Mouse (Mus musculus) bone marrow, adult 2 months (tissue): ENCODE results near the gene Gm27179. TPM values are rescaled to one million over a fixed set of nuclear protein-coding genes. Genes with fewer than 3 reads are reported as not detected.
"Not testable (repeated sequence)": the region's sequence is repeated elsewhere in the genome, so short reads cannot be mapped to it uniquely, and the experiment has no call there.

Experiments used
- H3K27ac ChIP-seq: fragments of 200-500 bp; 2 replicates; pipeline ENCODE4 v1.5.1; 2012; ENCODE audit warnings: low read depth, mild to moderate bottlenecking, control low read depth, inconsistent platforms, low read length; ENCODE audit not compliant: control insufficient read depth, poor library complexity, insufficient read depth
- H3K4me1 ChIP-seq: fragments of 200-500 bp; 2 replicates; pipeline ENCODE4 v1.6.1; 2011; ENCODE audit warnings: low read length; ENCODE audit not compliant: control insufficient read depth, insufficient read depth
- H3K4me3 ChIP-seq: fragments of 200-500 bp; replicated peaks from 2 replicates; pipeline ENCODE3; 2011; ENCODE audit warnings: mild to moderate bottlenecking, low read depth, low read length, control low read depth; ENCODE audit not compliant: control insufficient read depth
- WGBS: fragments of 180-500 bp; shearing (Covaris S2); methylation state at CpG from one replicate; pipeline ENCODE4 v1.1.7; 2018; 5-methylcytosine and 5-hydroxymethylcytosine counted together
- polyA plus RNA-seq: library from polyadenylated mRNA; stranded (reverse); fragments of >200 nt; gene quantifications from 2 replicates; pipeline ENCODE4 v1.2.4, GENCODE M21; 2011; ENCODE audit warnings: low replicate concordance; ENCODE audit not compliant: missing spikeins, insufficient read depth, insufficient read length

Gm27179 gene
- polyA plus RNA-seq, result not detected in 2 replicates

DNA sequence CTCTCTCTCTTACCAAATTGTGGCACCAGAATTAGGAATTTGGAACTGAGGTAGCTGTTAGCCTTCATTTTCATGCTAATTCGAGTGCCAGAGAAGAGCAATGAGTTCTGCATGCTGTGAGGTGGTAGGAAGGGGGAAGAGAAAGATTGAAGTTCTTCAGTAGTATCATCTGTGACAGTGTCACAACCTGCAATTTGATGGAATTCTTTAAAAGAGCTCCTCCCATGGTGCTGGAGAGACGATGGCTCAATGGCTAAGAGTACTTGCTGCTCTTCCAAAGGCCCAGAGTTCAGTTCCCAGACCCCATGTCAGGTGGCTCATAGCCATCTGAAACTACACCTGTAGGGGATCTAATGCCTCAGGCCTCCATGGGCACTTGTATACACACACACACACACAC is at the start of gene Gm27179:
Gene Gm27179, minus strand, starts transcription at position 101 of the 400 bp plus-strand sequence.
- H3K4me1 ChIP-seq, H3K27ac ChIP-seq, H3K4me3 ChIP-seq: not testable (repeated sequence)
- WGBS, result no CpG with 5 or more reads among the region's 2 CpGs

- not testable (repeated sequence) for H3K27ac ChIP-seq, H3K4me3 ChIP-seq, H3K4me1 ChIP-seq
- WGBS, result no CpG with 5 or more reads among the region's 14 CpGs
Observed at GRCm38 (mm10) chr14:69557550-69557949, 45.2 kb upstream of the Gm27179 start.

GRCm38 (mm10) chr14:69556820-69557219 is 44.5 kb upstream of the Gm27179 start:
- not testable (repeated sequence) for H3K4me1 ChIP-seq
- WGBS, result no CpG with 5 or more reads among the region's 8 CpGs

DNA sequence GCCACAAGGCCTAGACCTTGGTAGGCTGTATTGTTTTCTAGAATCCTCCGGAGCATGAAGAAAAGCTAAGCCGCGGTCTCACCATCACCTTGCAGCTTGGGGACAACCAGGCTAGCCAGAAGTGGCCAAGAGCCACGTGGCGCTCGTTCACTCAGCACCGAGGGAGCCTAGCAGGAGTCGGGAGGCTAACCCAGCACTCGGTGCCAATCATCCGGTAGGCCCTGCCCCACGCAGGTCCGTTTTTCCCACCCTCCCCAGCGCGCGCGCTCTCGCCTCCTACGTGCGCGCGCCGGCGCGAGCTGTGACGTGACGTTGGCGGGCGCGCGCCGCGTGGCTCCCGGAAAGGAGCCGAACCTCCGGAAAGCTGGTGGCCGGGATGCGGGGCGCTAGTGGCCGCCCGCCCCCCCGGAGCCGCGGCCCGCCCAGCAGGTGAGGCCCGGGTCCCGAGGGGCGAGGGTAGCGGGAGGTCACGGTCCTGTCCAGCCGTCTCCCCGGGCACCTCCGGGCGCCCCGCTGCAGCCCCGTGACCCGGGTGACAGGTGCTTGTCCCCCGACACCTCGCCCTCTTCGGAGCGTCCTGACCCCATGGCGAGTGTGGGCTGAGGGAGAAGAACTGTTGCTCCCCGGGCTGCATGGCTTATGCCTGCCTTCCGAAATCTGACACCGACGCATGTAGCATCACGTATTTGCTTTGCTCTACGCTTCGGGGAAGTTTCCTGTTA is 42.9 kb upstream of the Gm27179 start, which contains the start of gene Entpd4b:
Gene Entpd4b, plus strand, starts transcription at position 315 of the 722 bp plus-strand sequence.
- H3K4me3 ChIP-seq, H3K4me1 ChIP-seq, H3K27ac ChIP-seq: not testable (repeated sequence)
- WGBS, result no CpG with 5 or more reads among the region's 68 CpGs

More at GRCm38 (mm10) chr14:69556820-69557219, 44.5 kb upstream of the Gm27179 start:
- H3K27ac ChIP-seq, H3K4me3 ChIP-seq: not testable (repeated sequence)

- not testable (repeated sequence) for H3K27ac ChIP-seq, H3K4me1 ChIP-seq, H3K4me3 ChIP-seq
- WGBS, result no CpG with 5 or more reads among the region's 4 CpGs
Observed at GRCm38 (mm10) chr14:69547310-69547709, 35.0 kb upstream of the Gm27179 start.

GRCm38 (mm10) chr14:69545052-69545451 is 32.7 kb upstream of the Gm27179 start:
- no CpG with 5 or more reads among the region's 2 CpGs for WGBS

DNA sequence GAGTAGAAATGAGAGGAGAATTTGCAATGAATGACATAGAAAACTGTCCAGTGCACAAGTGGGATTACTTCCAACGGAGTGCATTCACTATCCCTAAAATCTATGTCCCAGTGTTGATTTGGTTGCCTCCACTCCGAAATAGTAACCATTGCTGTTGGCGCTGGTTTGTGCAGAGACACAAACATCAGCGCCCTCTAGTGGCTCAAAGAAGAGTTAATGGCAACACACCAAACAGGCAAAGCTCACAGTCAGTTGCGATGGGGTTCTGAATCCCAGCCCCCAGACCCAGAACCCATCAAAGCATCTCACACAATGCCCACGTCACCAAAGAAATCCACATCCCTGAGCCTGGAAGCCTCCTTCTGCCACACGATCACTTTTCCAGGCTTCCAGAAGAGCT is 31.7 kb upstream of the Gm27179 start:
- H3K27ac ChIP-seq, H3K4me1 ChIP-seq, H3K4me3 ChIP-seq: not testable (repeated sequence)
- WGBS, result no CpG with 5 or more reads among the region's 7 CpGs

More at GRCm38 (mm10) chr14:69545052-69545451, 32.7 kb upstream of the Gm27179 start:
- not testable (repeated sequence) for H3K4me3 ChIP-seq, H3K4me1 ChIP-seq, H3K27ac ChIP-seq

GRCm38 (mm10) chr14:69542695-69543094 is 30.3 kb upstream of the Gm27179 start:
- WGBS, result no CpG with 5 or more reads among the region's 7 CpGs
- H3K4me1 ChIP-seq, H3K4me3 ChIP-seq, H3K27ac ChIP-seq: not testable (repeated sequence)

GRCm38 (mm10) chr14:69540113-69540512 is 27.8 kb upstream of the Gm27179 start:
- WGBS, result no CpG with 5 or more reads among the region's 5 CpGs
- not testable (repeated sequence) for H3K4me1 ChIP-seq, H3K27ac ChIP-seq, H3K4me3 ChIP-seq

- H3K4me3 ChIP-seq, H3K27ac ChIP-seq, H3K4me1 ChIP-seq: not testable (repeated sequence)
- no CpG with 5 or more reads among the region's 7 CpGs for WGBS
Observed at GRCm38 (mm10) chr14:69536539-69536938, 24.2 kb upstream of the Gm27179 start.

- no CpG with 5 or more reads among the region's 1 CpGs for WGBS
- H3K27ac ChIP-seq, result not testable (repeated sequence)
Observed at GRCm38 (mm10) chr14:69526202-69526601, 13.9 kb upstream of the Gm27179 start.

GRCm38 (mm10) chr14:69523001-69523400 is 10.7 kb upstream of the Gm27179 start:
- H3K4me3 ChIP-seq, H3K4me1 ChIP-seq, H3K27ac ChIP-seq: not testable (repeated sequence)
- no CpG with 5 or more reads among the region's 1 CpGs for WGBS

More at GRCm38 (mm10) chr14:69526202-69526601, 13.9 kb upstream of the Gm27179 start:
- H3K4me1 ChIP-seq, H3K4me3 ChIP-seq: not testable (repeated sequence)

- no CpG with 5 or more reads among the region's 2 CpGs for WGBS
- H3K4me3 ChIP-seq, H3K4me1 ChIP-seq, H3K27ac ChIP-seq: not testable (repeated sequence)
Observed at GRCm38 (mm10) chr14:69520810-69521209, 8.5 kb upstream of the Gm27179 start.

- H3K4me3 ChIP-seq, H3K4me1 ChIP-seq, H3K27ac ChIP-seq: not testable (repeated sequence)
- WGBS, result no CpG with 5 or more reads among the region's 1 CpGs
Observed at GRCm38 (mm10) chr14:69507000-69507399, 5.3 kb downstream of the Gm27179 start.
